Mouse (Mus musculus) hindbrain, embryonic 12.5 days (tissue): ENCODE measurements at regions not wholly inside any gene's neighbourhood (a gene's known extent, or its start where the extent isn't known, plus 50 kb on each side); places are given as distances from the start of the nearest gene placed in this dataset.

Experiments
- ATAC-seq: fragments of 200-750 bp; cut with Nextera tagmentation; 2 replicates; pipeline ENCODE4 v1.8.0; 2017; ENCODE audit warnings: moderate TSS enrichment; ENCODE audit not compliant: low FRiP score
- H3K27ac ChIP-seq: fragments of 300-500 bp; sonication (generic); 2 replicates; pipeline ENCODE4 v1.5.1; 2016; ENCODE audit warnings: mild to moderate bottlenecking
- H3K27me3 ChIP-seq: fragments of 300-500 bp; sonication (generic); 2 replicates; pipeline ENCODE4 v1.6.1; 2016; ENCODE audit warnings: mild to moderate bottlenecking
- H3K36me3 ChIP-seq: fragments of 300-500 bp; sonication (generic); 2 replicates; pipeline ENCODE4 v1.6.1; 2016; ENCODE audit warnings: mild to moderate bottlenecking
- H3K4me1 ChIP-seq: fragments of 300-500 bp; sonication (generic); 2 replicates; pipeline ENCODE4 v1.6.1; 2016
- H3K4me2 ChIP-seq: fragments of 300-500 bp; sonication (generic); replicated peaks from 2 replicates; pipeline ENCODE4 v1.6.1; 2016; ENCODE audit warnings: mild to moderate bottlenecking
- H3K4me3 ChIP-seq: fragments of 300-500 bp; sonication (generic); 2 replicates; pipeline ENCODE4 v1.5.1; 2016; ENCODE audit warnings: mild to moderate bottlenecking
- H3K9ac ChIP-seq: fragments of 300-500 bp; sonication (generic); 2 replicates; pipeline ENCODE4 v1.6.1; 2016; ENCODE audit warnings: mild to moderate bottlenecking, moderate library complexity
- H3K9me3 ChIP-seq: fragments of 300-500 bp; sonication (generic); replicated peaks from 2 replicates; pipeline ENCODE4 v1.6.1; 2016; ENCODE audit warnings: mild to moderate bottlenecking
- WGBS: fragments of 180-500 bp; shearing (Covaris S2); methylation state at CpG from one replicate; pipeline ENCODE4 v1.1.7; 2016; 5-methylcytosine and 5-hydroxymethylcytosine counted together

- WGBS = 86% methylated on average over 4 of the region's 4 CpGs
- no peak overlapping the region for H3K27ac ChIP-seq
- H3K9ac ChIP-seq = no peak overlapping the region
- H3K4me3 ChIP-seq = no peak overlapping the region
- H3K4me1 ChIP-seq = no peaks in the 10 kb centered on the region
- H3K36me3 ChIP-seq = no peaks in the 10 kb centered on the region
- ATAC-seq = no peak
- H3K27me3 ChIP-seq = no peaks in the 10 kb centered on the region
- H3K9me3 ChIP-seq = no peaks in the 10 kb centered on the region
- H3K4me2 ChIP-seq = no peak overlapping the region
Measured at GRCm38 (mm10) chr15:57036806-57037566, 440.4 kb downstream of the Slc22a22 start.

- Histone ChIP-seq H3K36me3 (no peaks in the 10 kb centered on the region), H3K27me3 (no peaks in the 10 kb centered on the region), H3K9me3 (no peaks in the 10 kb centered on the region), H3K4me3 (no peak overlapping the region), H3K27ac (no peak overlapping the region), H3K4me1 (no peaks in the 10 kb centered on the region), H3K4me2 (no peak overlapping the region), H3K9ac (no peak overlapping the region)
- 73% methylated on average over 1 of the region's 1 CpGs for WGBS
- ATAC-seq = no peak
Measured at GRCm38 (mm10) chr15:57033012-57033411, 444.4 kb downstream of the Slc22a22 start.
